12 mouse cellular contexts compared by ENCODE assay signal in genomic region chr1:131478770-131479305, GRCm38 (mm10). TPM values are rescaled to one million over a fixed set of nuclear protein-coding genes. Genes with fewer than 3 reads are reported as not detected.
DNase-seq lines count a peak whose midpoint lies in the region; ATAC-seq and TF ChIP-seq lines count a peak whose summit lies in the region.
"Had no signal": no experiment of that assay in that cellular context is flagged by ENCODE, and none has a peak within 500 bp of the region (broad histone marks: within the 10 kb centered on the region; RNA-seq: fewer than 3 reads in every experiment).

No protein-coding gene starts in this region.

- H3K4me1 ChIP-seq in liver, adult 2 months (ENCODE audit: control insufficient read depth, insufficient read depth, low read length), result peaks cover 12% of the 10 kb centered on the region; the same call in 1 of the 2 replicates
- no peaks in the 10 kb centered on the region for H3K4me1 ChIP-seq in liver, embryonic 11.5 days (replicated peaks; ENCODE audit: control insufficient read depth, insufficient read depth, low read length)

- TF ChIP-seq CTCF in liver, adult 2 months (IDR thresholded peaks at IDR 0.05; ENCODE audit: low read depth, low read length), result no peak

- peak; percentile 74 for DNase-seq in liver, adult 2 months (ENCODE audit: extremely low read depth, low read depth, low spot score)
- DNase-seq in liver, embryonic 11.5 days (ENCODE audit: low spot score), result no peak
- DNase-seq in ZHBTc4 (ENCODE audit: low read depth, low spot score), result peak; percentile 73
- DNase-seq in heart, adult 8-10 months (ENCODE audit: low spot score), result peak; percentile 74
- DNase-seq in kidney, postnatal 10 days, result peak; percentile 23
- no peak for DNase-seq in adipocyte (ENCODE audit: low spot score)
- DNase-seq: adrenal gland, postnatal 14 days; cerebellum, adult 18-20 months; thymus, postnatal 14 days had no signal

- TF ChIP-seq POLR2A in liver, adult 2 months (IDR thresholded peaks at IDR 0.05; ENCODE audit: extremely low read depth, insufficient read depth, low read length), result no peak

- no peak for ATAC-seq in liver, embryonic 11.5 days (replicated peaks; ENCODE audit: low FRiP score)
- no peak for ATAC-seq in erythroid progenitor cell, adult 5-6 weeks (replicated peaks; ENCODE audit: low FRiP score, poor library complexity, severe bottlenecking)

- 43% methylated on average over 2 of the region's 2 CpGs for WGBS in liver, adult 2 months
- WGBS in liver, embryonic 11.5 days, result 68% methylated on average over 2 of the region's 2 CpGs

- no peak overlapping the region for H3K27ac ChIP-seq in liver, adult 2 months (replicated peaks; ENCODE audit: insufficient read depth, low read depth, low read length)
- H3K27ac ChIP-seq in liver, embryonic 11.5 days (ENCODE audit: low read depth, low read length), result no peak overlapping the region
- H3K27ac ChIP-seq: lung, embryonic 15.5 days had no signal

- no peaks in the 10 kb centered on the region for H3K27me3 ChIP-seq in liver, adult 2 months (ENCODE audit: control insufficient read depth, insufficient read depth, low read length)
- no peaks in the 10 kb centered on the region for H3K27me3 ChIP-seq in liver, embryonic 11.5 days (replicated peaks; ENCODE audit: control insufficient read depth, insufficient read depth, low read length)
- H3K27me3 ChIP-seq: lung, embryonic 15.5 days had no signal

- no peaks in the 10 kb centered on the region for H3K9me3 ChIP-seq in liver, embryonic 11.5 days (ENCODE audit: control insufficient read depth, low read length)
- H3K9me3 ChIP-seq: G1E; lung, embryonic 15.5 days had no signal

- no peak overlapping the region for H3K4me2 ChIP-seq in liver, embryonic 11.5 days
- H3K4me2 ChIP-seq: lung, embryonic 15.5 days had no signal

- H3K36me3 ChIP-seq in liver, adult 2 months (ENCODE audit: control insufficient read depth, insufficient read depth, low read length), result no peaks in the 10 kb centered on the region
- H3K36me3 ChIP-seq in liver, embryonic 11.5 days (ENCODE audit: control insufficient read depth, insufficient read depth, low read length), result no peaks in the 10 kb centered on the region

- H3K79me2 ChIP-seq in liver, adult 2 months (ENCODE audit: control insufficient read depth, insufficient read depth, low read length), result peaks cover 6% of the 10 kb centered on the region; the same call in 1 of the 2 replicates

- H3K4me3 ChIP-seq in liver, adult 2 months (ENCODE audit: insufficient read depth, low read depth, low read length), result no peak overlapping the region
- H3K4me3 ChIP-seq in liver, embryonic 11.5 days (ENCODE audit: low read depth, low read length), result no peak overlapping the region
- H3K4me3 ChIP-seq: lung, embryonic 15.5 days had no signal

- H3K9ac ChIP-seq in liver, adult 2 months (ENCODE audit: low read depth, low read length), result no peak overlapping the region
- H3K9ac ChIP-seq in liver, embryonic 11.5 days (ENCODE audit: low read depth, low read length), result no peak overlapping the region
- H3K9ac ChIP-seq: lung, embryonic 15.5 days had no signal

RNA-seq across cellular contexts. Expression of gene Srgap2, which starts 48.3 kb away (rescaled TPM):
- 6.6 and 10.6 TPM in 2 replicates for total RNA-seq in liver, adult 2 months (2014; rRNA removed)
- polyA plus RNA-seq in liver, adult 2 months (2012; rRNA removed), result 5.8 and 7.4 TPM in 2 replicates
- 16.1 and 17.3 TPM in 2 replicates for polyA plus RNA-seq in liver, embryonic 11.5 days (2014; fragmentation: Nextera tagmentation; extraction: Ambion mirVana)
- 10 to 100 TPM; 18.0 to 24.2 (median 20.2) TPM for total RNA-seq in heart, adult 8-10 months (2022)
- 20.1 and 31.4 TPM in 2 replicates for total RNA-seq in erythroid progenitor cell, adult 5-6 weeks (2015; ENCODE audit: low replicate concordance)
- total RNA-seq in erythroid progenitor cell, adult 5-6 weeks (2017; ENCODE audit: low replicate concordance), result 22.8 and 31.3 TPM in 2 replicates

RNA-seq across cellular contexts. Expression of gene Fam72a, which starts 48.9 kb away (rescaled TPM):
- 0.65 and 1.0 TPM in 2 replicates for total RNA-seq in liver, adult 2 months (2014; rRNA removed)
- polyA plus RNA-seq in liver, adult 2 months (2012; rRNA removed), result 0.19 and 0.24 TPM in 2 replicates
- 4.8 and 4.9 TPM in 2 replicates for polyA plus RNA-seq in liver, embryonic 11.5 days (2014; fragmentation: Nextera tagmentation; extraction: Ambion mirVana)
- total RNA-seq in heart, adult 8-10 months (2022), result 1 to 10 TPM in 1 of 4 experiments, under 1 TPM in 3; 0.65 to 1.1 (median 0.76) TPM
- 1.1 TPM in 1 of 2 replicates, not detected in the other for total RNA-seq in erythroid progenitor cell, adult 5-6 weeks (2015; ENCODE audit: low replicate concordance)
- 1.3 TPM in 1 of 2 replicates, not detected in the other for total RNA-seq in erythroid progenitor cell, adult 5-6 weeks (2017; ENCODE audit: low replicate concordance)

Comparison
In these comparisons a context has a peak if more than half of its experiments do, and no peak if none do; other contexts are left out.
1. DNase-seq: peak in liver, adult 2 months (single experiment), ZHBTc4 (single experiment), heart, adult 8-10 months (single experiment) and kidney, postnatal 10 days (single experiment); none in liver, embryonic 11.5 days (single experiment) and adipocyte (single experiment).